Mouse (Mus musculus) splenic B cell, adult 2 months (primary cell): ENCODE data around the gene Hprt.
"Not testable (repeated sequence)": the region's sequence is repeated elsewhere in the genome, so short reads cannot be mapped to it uniquely, and the experiment has no call there.

ENCODE experiments used
- DNase-seq: peaks from one replicate; pipeline ENCODE4 v3.0.0-alpha.2; 2011; ENCODE audit warnings: low read depth, low spot score
- H3K27me3 ChIP-seq: 2 replicates; pipeline ENCODE4 v1.6.1; 2012; ENCODE audit warnings: mild to moderate bottlenecking, low read length, moderate library complexity, mixed read lengths; ENCODE audit not compliant: control insufficient read depth, poor library complexity, insufficient read depth, severe bottlenecking
- H3K36me3 ChIP-seq: 2 replicates; pipeline ENCODE4 v1.6.1; 2012; ENCODE audit warnings: mild to moderate bottlenecking, low read length, moderate library complexity, mixed read lengths; ENCODE audit not compliant: control insufficient read depth, poor library complexity, insufficient read depth, severe bottlenecking

Gene Hprt

DNA sequence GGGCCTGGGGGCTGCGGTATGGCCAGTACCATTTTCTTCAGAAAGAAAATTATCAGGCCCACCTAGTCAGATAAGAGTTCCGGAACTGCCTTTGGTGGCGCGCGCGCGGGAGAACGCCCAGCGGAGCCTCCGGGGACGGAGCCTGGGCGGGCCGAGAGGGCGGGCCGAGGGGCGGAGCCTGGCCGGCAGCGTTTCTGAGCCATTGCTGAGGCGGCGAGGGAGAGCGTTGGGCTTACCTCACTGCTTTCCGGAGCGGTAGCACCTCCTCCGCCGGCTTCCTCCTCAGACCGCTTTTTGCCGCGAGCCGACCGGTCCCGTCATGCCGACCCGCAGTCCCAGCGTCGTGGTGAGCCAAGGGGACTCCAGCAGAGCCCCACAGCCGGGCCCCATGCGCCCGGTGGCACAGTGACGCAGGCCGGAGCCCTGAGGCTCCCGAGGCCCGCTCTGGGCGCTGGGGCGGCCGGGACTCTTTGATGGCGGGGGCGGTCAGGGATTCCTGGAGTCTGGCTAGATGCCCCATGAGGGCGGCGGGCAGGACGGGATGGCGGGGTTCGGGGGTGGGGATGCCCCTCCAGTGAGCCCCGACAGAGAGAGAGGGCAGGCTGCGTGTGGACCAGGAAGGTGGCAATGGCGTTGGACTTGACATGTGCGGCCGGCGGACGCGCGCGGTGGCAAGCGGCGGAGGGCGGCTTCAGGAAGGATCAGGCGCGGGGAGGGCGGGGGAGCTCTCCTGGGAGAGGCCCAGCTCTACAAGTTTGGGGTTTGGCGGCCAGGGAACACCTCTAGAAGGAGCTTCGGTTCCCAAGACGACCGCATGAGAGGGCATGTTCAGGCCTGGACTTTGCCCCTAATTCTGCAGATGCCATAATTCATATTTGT, at the start of gene Hprt:
Hprt (plus strand) TSS at position 233 of the 879 bp plus-strand sequence.
- peak; percentile 92 for DNase-seq
- H3K36me3 ChIP-seq = no peaks in the 10 kb centered on the region
- no peaks in the 10 kb centered on the region for H3K27me3 ChIP-seq

DNA sequence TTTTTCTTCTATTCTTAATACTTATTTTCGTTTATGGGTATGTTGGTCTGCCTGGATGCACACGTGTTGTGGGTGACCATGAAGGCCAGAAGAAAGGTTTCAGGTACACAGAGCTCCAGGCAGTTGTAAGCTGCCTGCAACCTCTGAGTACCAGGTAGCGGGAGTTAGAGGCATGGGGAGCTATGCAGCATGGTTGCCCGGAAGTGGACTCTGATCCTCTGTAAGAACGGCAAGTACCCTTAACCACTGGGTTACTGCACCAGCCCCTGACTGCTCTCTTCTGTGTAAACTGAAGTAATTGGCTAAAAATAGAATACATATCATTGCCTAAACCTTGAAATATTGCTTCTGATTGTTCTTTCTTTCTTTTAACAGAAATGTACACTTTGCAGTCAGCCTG, 42.4 kb upstream of the Hprt start:
- DNase-seq = no peak
- H3K36me3 ChIP-seq = no peaks in the 10 kb centered on the region
- no peaks in the 10 kb centered on the region for H3K27me3 ChIP-seq

DNA sequence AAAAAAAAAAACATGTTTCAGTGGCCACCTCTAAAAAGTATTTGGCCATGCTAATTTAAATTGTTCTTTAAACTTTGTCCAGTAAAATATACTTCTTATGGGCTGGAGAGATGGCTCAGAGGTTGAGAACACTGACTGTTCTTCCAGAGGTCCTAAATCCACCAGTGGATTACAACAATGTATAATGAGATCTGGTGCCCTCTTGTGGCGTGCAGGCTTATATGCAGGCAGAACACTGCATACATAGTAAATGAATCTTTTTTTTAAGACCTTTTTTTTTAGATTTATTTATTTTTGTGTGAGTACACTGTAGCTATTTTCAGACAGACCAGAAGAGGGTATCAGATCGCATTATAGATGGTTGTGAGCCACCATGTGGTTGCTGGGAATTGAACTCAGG, 38.2 kb upstream of the Hprt start:
- DNase-seq = peak; percentile 58
- Histone ChIP-seq H3K27me3 (no peaks in the 10 kb centered on the region), H3K36me3 (peaks cover 3% of the 10 kb centered on the region; the same call in 1 of the 2 replicates)

DNA sequence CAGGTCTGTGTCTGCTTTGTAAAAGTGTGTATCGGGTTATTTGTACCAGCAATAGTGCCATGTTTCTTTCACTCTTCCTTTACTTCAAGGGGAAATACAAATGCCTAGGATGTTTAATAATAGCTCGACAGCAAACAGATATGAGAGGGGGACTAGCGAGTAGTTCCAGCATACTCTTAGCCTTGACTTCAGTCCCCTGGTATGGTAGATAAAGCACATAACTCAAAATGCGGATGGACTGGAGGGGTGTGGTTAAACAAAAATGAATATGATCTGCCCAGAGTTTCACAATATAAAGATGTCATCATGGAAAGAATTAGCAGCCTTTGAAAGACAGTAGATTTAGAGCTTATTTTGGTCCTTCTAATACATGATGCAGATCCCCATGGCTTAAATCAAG, 31.0 kb upstream of the Hprt start:
- Histone ChIP-seq H3K27me3 (no peaks in the 10 kb centered on the region), H3K36me3 (peaks cover 3% of the 10 kb centered on the region; the same call in 1 of the 2 replicates)
- no peak for DNase-seq

DNA sequence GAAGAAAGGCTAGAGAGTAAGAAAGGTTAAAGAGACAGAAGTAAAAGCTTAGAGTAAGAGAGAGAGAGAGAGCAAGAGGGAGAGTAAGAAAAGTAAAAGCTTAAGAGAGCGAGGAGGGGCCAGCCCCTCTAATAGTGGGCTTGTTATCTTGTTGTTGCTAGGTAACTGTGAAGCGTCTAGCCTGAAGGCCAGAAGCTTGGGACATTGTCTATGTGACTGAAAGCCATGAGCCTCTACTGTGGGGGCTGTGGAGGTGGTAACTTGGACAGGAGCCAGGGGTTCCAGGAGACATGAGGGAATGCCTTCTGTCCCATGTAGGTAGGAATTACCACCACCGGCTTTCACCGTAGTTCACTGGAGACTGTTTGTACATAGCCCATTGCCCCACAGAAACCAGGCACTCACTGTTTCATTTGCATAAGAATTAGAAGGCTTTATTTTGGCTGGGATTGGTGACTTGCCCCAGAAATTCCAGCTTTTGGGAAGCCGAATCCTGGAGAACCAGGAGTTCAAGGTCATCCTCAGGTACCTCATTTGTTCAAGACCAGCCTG, 26.3 kb upstream of the Hprt start:
- no peaks in the 10 kb centered on the region for H3K27me3 ChIP-seq
- DNase-seq = no peak

DNA sequence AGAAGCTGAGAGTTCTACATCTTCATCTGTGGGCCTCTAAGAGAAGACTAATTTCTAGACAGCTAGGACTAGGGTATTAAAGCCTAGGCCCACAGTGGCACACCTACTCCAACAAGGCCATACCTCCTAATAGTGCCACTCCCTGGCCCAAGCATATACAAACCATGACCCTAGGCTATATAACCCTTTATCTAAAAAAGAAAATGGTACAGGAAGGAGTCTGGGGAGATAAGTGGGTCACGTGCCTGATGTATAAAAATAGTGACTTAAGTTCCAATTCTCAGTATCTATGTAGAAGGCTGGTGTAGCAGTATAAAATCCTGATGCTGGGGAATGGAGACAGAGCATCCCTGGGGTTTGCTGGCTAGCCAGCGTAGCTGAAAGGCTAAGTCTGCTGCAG, 22.8 kb upstream of the Hprt start:
- H3K27me3 ChIP-seq = no peaks in the 10 kb centered on the region
- no peaks in the 10 kb centered on the region for H3K36me3 ChIP-seq
- no peak for DNase-seq

More for the DNA sequence above, 26.3 kb upstream of the Hprt start:
- H3K36me3 ChIP-seq = no peaks in the 10 kb centered on the region

DNA sequence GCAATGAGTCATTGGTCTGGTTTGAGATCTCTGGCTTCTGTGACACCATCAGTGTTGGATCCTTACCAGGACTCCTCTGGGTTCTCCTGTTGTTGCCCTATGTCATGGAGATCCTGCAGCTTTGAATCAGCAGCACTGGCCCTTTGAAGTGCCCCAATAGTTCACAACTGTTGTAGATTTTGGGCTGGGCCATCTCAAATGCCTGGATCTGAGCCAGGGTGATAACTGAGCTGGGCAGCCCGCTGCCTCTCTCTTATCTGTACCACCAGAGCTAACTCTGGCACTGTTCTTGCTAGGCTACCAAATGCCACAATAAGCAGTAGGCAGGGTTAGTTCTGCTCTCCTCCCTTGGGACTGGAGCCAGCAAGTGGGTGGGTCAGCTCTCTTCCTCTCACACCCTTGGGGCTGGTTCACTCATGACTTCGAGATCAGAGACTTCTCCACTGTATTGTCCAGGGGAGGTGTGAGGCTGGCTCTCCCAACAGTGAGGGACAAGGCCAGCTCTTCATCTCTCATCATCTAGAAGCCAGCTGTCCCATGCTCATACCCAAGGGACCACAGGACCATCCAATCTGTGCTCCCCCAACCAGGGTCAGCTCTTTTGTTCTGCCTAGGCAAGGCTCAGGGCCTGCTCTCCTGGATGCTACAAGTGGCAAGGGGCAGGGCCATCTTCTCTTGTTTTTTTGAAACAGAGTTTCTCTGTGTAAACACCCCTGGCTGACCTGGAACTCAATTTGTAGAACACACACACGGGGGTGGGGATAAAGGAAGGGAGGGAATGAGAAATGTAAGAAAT, 16.5 kb upstream of the Hprt start:
- Histone ChIP-seq H3K36me3 (no peaks in the 10 kb centered on the region), H3K27me3 (no peaks in the 10 kb centered on the region)
- DNase-seq = peak; percentile 43

DNA sequence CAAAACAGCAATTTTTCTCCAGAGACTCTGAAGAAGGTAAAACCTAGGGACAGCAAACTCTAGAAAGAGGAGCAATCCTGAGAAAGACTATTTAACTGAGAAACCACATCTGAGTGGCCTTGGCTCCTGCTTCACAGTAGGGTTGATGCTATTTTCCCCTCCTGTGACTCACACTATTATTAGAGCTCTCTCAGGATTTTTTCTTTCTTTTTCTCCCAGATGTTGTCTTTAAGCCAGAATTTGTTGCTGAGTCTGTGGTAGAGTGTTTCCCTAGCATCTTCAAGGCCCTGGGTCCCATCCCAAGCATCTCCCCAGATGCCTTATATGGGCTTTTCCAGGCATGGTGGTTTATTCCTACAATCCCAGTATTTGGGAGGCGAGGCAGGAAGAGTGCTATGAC, 15.8 kb upstream of the Hprt start:
- DNase-seq = no peak
- H3K27me3 ChIP-seq = no peaks in the 10 kb centered on the region
- H3K36me3 ChIP-seq = no peaks in the 10 kb centered on the region

DNA sequence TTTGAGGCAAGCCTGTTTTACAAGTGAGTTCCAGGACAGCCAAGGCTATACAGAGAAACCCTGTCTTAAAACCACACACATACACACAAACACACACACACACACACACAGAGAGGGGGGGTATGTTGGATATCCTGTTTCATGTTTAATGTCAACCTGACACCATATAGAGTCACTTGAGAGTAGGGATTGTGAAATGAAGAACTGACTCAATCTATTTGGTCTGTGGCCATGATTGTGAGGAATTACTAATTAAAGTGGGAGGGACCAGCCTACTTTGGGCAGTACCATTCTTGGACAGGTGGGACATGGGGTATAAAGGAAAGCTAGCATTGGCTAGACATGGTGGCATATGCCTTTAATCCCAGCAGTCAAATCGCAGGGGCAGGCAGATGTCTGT, 15.3 kb upstream of the Hprt start:
- Histone ChIP-seq H3K36me3 (no peaks in the 10 kb centered on the region), H3K27me3 (no peaks in the 10 kb centered on the region)
- DNase-seq = no peak

DNA sequence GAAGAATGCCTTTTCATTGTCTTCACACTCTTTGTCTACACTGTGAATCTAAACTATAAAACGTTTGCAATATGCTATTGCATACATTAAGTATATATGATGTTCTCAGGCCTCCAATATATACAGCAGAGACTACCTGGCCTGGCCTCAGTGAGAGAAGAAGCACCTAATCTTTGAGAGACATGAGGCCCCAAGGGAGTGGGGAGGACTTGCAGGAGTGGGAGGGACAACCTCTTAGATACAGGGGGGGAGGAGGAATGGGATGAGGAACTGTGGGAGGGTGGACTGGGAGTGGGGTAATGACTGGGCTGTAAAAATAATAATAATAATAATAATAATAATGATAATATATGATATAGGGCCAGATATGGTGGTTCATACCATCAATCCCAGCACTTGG, 9.4 kb upstream of the Hprt start:
- no peak for DNase-seq
- Histone ChIP-seq H3K36me3 (no peaks in the 10 kb centered on the region), H3K27me3 (no peaks in the 10 kb centered on the region)

DNA sequence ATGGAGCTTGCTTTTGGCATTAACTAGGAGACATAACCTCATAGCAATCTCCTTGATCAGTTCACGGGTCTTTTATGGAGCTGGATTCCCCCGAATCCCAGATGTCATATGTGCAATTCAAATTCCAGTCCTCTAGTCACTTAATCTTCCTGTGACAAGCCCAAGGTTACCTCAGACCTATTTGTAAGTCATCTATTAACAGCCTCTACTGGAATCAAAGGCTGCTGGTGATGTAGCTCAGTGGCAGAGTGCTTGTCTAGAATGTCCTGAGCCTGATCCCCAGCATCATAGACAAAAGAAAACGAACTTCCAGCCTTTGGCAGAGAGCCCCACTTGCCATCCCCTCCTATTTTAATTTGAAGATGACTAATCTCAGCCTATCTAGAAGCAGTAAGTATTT, 6.6 kb upstream of the Hprt start:
- Histone ChIP-seq H3K27me3 (no peaks in the 10 kb centered on the region), H3K36me3 (no peaks in the 10 kb centered on the region)
- no peak for DNase-seq

DNA sequence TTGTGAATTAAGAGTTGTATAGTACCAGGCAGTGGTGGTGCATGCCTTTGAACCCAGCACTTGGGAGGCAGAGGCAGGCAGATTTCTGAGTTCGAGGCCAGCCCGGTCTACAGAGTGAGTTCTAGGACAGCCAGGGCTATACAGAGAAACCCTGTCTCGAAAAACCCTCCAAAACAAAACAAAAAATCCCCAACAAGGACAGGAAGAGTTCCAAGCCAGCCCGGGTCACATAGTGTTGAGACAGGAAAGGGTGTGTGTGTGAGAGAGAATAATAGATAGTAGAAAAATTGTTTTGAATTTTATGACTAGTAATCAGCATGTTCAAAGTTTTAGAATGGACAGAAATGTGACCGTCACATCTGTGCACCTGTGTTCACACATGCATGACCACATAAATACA, 6.8 kb downstream of the Hprt start:
- not testable (repeated sequence) for H3K27me3 ChIP-seq, DNase-seq, H3K36me3 ChIP-seq

DNA sequence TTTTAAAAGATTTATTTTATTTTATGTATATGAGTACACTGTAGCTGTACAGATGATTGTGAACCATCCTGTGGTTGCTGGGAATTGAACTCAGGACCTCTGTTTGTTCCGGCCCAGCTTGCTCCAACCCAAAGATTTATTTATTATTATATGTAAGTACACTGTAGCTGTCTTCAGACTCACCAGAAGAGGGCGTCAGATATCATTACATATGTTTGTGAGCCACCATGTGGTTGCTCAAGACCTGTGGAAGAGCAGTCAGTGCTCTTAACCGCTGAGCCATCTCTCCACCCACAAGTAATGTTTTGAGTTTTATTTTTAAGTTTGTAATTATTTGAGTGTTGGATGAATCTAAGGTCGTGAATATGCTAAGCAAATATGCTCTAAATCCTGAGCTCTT, 16.9 kb downstream of the Hprt start:
- DNase-seq = peak; percentile 45
- H3K27me3 ChIP-seq = not testable (repeated sequence)

DNA sequence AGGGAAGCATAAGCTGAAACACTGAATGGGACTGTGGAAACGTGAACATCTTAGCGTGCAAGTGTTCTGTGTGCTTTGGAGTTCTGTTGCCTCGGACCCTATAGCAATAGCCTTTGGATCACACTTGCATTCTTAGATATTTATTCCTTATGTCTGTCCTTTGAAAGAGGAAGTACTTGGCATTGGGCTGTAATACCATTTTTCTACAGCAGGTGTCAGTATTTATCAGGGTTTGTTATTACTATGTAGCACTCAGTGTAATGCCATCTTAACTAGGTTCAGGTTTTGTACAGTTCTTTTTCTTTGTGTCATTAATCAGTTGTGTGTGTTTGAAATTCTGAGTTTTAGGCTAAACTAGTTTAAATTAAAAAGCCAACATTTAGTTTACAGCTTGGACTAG, 18.1 kb downstream of the Hprt start:
- H3K36me3 ChIP-seq = 0 out of 2 replicates have a peak, but pooled peaks cover 2% of the 10 kb centered on the region
- peak; percentile 84 for DNase-seq
- H3K27me3 ChIP-seq = no peaks in the 10 kb centered on the region

More for the DNA sequence above, 16.9 kb downstream of the Hprt start:
- not testable (repeated sequence) for H3K36me3 ChIP-seq

DNA sequence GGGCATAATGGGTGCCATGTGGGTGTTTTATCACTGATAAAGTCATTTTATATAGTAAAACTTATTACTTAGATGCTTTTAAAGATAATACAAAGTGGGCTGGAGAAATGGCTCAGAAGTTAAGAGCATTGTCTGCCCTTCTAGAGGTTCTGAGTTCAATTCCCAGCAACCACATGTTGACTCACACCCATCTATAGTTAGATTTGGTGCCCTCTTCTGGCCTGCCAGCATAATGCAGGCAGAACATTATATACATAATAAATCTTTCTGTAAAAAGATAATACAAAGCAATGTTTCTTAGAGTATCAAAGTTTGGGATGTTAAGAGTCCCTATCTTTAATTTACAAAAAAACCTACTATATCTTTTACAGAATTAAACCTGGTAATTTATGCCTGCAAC, 27.6 kb downstream of the Hprt start:
- no peaks in the 10 kb centered on the region for H3K36me3 ChIP-seq
- H3K27me3 ChIP-seq = no peaks in the 10 kb centered on the region
- DNase-seq = peak; percentile 36
